Mouse (Mus musculus): ENCODE results near the gene Btbd35f7. TPM values are rescaled to one million over a fixed set of nuclear protein-coding genes. Genes with fewer than 3 reads are reported as not detected.
"Not testable (repeated sequence)": the region's sequence is repeated elsewhere in the genome, so short reads cannot be mapped to it uniquely, and the experiment has no call there.

Btbd35f7 gene
- total RNA-seq (2021) = not detected

- DNase-seq (ENCODE audit: low spot score in 2 of 2); intact Hi-C loops (cut with DNase I): not testable (repeated sequence)
Measured at GRCm38 (mm10) chrX:5668767-5669166, at the start of gene Btbd35f7. Btbd35f7 (plus strand) TSS chrX:5669067.

Other genes with a start within 250 kb of the Btbd35f7 start
- not detected for gene Mycs, start 199.8 kb upstream of the Btbd35f7 start, total RNA-seq (2021)

Measured in left cerebral cortex, postnatal 36 days (tissue).